Mouse (Mus musculus) liver, postnatal 0 days (tissue): Measurements from ENCODE around the gene Adamts4. TPM values are rescaled to one million over a fixed set of nuclear protein-coding genes. Genes with fewer than 3 reads are reported as not detected.
A peak's percentile ranks its signal among the peaks of the same experiment; 100 is the strongest.

Experiments used
- ATAC-seq: fragments of 200-750 bp; cut with Nextera tagmentation; 2 replicates; pipeline ENCODE4 v1.8.0; 2017; ENCODE audit warnings: mild to moderate bottlenecking, moderate library complexity
- DNase-seq: peaks from one replicate; pipeline ENCODE4 v3.0.0-alpha.2; 2016
- H3K27ac ChIP-seq: fragments of 300-500 bp; sonication (generic); 2 replicates; pipeline ENCODE4 v1.5.1; 2014; ENCODE audit warnings: antibody characterized with exemption, moderate library complexity, mild to moderate bottlenecking, low read depth
- H3K27me3 ChIP-seq: fragments of 300-500 bp; sonication (generic); 2 replicates; pipeline ENCODE4 v1.6.1; 2014; ENCODE audit warnings: low read length, control low read depth, mixed read lengths; ENCODE audit not compliant: insufficient read depth
- H3K36me3 ChIP-seq: fragments of 300-500 bp; sonication (generic); replicated peaks from 2 replicates; pipeline ENCODE4 v1.6.1; 2014; ENCODE audit warnings: mild to moderate bottlenecking, control low read depth, low read length, moderate library complexity, mixed read lengths; ENCODE audit not compliant: insufficient read depth
- H3K4me1 ChIP-seq: fragments of 300-500 bp; sonication (generic); 2 replicates; pipeline ENCODE4 v1.6.1; 2014; ENCODE audit warnings: antibody characterized with exemption, mild to moderate bottlenecking, control low read depth; ENCODE audit not compliant: insufficient read depth
- H3K4me2 ChIP-seq: fragments of 300-500 bp; sonication (generic); 2 replicates; pipeline ENCODE4 v1.6.1; 2014; ENCODE audit warnings: low read depth, mild to moderate bottlenecking, low read length, moderate library complexity, mixed read lengths
- H3K4me3 ChIP-seq: fragments of 300-500 bp; sonication (generic); 2 replicates; pipeline ENCODE4 v1.5.1; 2014; ENCODE audit warnings: low read depth, low read length
- H3K9ac ChIP-seq: fragments of 300-500 bp; sonication (generic); replicated peaks from 2 replicates; pipeline ENCODE4 v1.6.1; 2014; ENCODE audit warnings: mild to moderate bottlenecking, moderate library complexity
- H3K9me3 ChIP-seq: fragments of 300-500 bp; sonication (generic); 2 replicates; pipeline ENCODE4 v1.6.1; 2016; ENCODE audit warnings: mild to moderate bottlenecking, control low read depth, low read length, mixed read lengths
- CTCF ChIP-seq: sonication (generic); IDR thresholded peaks from 2 replicates; pipeline ENCODE4 v1.5.1; 2016; ENCODE audit warnings: antibody characterized with exemption, low read depth
- EP300 ChIP-seq: IDR thresholded peaks from 2 replicates; pipeline ENCODE4 v1.6.1; 2016; ENCODE audit warnings: antibody characterized with exemption, low read depth, mild to moderate bottlenecking
- WGBS: fragments of 180-500 bp; shearing (Covaris S2); extraction: QIAGEN DNeasy Blood & Tissue Kit; methylation state at CpG from one replicate; pipeline ENCODE4 v1.1.7; 2014; ENCODE audit not compliant: insufficient replicate concordance; 5-methylcytosine and 5-hydroxymethylcytosine counted together
- polyA plus RNA-seq: library from polyadenylated mRNA; unstranded; fragments of >200 nt; fragmentation: Nextera tagmentation; extraction: Ambion mirVana; gene quantifications from 2 replicates; pipeline ENCODE4 v1.2.1, GENCODE M21; 2015

Gene Adamts4
- polyA plus RNA-seq, 1 experiment from 2014 or later = 0.51 TPM

GRCm38 (mm10) chr1:171212854-171213253 lies 37.4 kb upstream of the Adamts4 start:
- no peak for TF ChIP-seq CTCF
- TF ChIP-seq EP300 = no peak
- Histone ChIP-seq H3K27me3 (no peaks in the 10 kb centered on the region), H3K9me3 (no peaks in the 10 kb centered on the region), H3K27ac (peak overlapping the region; percentile 93), H3K36me3 (no peaks in the 10 kb centered on the region), H3K4me1 (peaks cover 12% of the 10 kb centered on the region), H3K4me2 (0 out of 2 replicates have a peak overlapping the region, but pooled peaks have one; percentile 4), H3K9ac (peak overlapping the region; percentile 16; the same call in 1 of the 2 replicates), H3K4me3 (no peak overlapping the region)
- ATAC-seq (peak; percentile 70), DNase-seq (peak; percentile 41)
- WGBS = 62% methylated on average over 3 of the region's 3 CpGs

GRCm38 (mm10) chr1:171213801-171214496 lies 36.3 kb upstream of the Adamts4 start, which contains the start of gene Nr1i3:
Gene Nr1i3 (plus strand): TSS chr1:171213970.
- H3K27me3 ChIP-seq = no peaks in the 10 kb centered on the region
- peak within 1 kb of the TSS; percentile 63 for H3K4me2 ChIP-seq
- peak; percentile 68 for DNase-seq
- peaks cover 12% of the 10 kb centered on the region for H3K4me1 ChIP-seq
- peak; percentile 92 for ATAC-seq
- peak within 1 kb of the TSS; percentile 55 for H3K9ac ChIP-seq
- no peaks in the 10 kb centered on the region for H3K9me3 ChIP-seq
- H3K36me3 ChIP-seq = peaks cover 8% of the 10 kb centered on the region
- TF ChIP-seq EP300 (peak; percentile 39; the same call in 1 of the 2 replicates), CTCF (no peak)
- peak within 1 kb of the TSS; percentile 93 for H3K27ac ChIP-seq
- WGBS = 71% methylated on average over 10 of the region's 10 CpGs
- peak within 1 kb of the TSS; percentile 34 for H3K4me3 ChIP-seq

GRCm38 (mm10) chr1:171216241-171216955 lies 33.8 kb upstream of the Adamts4 start:
- Histone ChIP-seq H3K4me3 (no peak overlapping the region), H3K27me3 (no peaks in the 10 kb centered on the region), H3K9ac (no peak overlapping the region), H3K4me2 (no peak overlapping the region), H3K4me1 (peaks cover 12% of the 10 kb centered on the region), H3K27ac (no peak overlapping the region), H3K9me3 (no peaks in the 10 kb centered on the region), H3K36me3 (peaks cover 18% of the 10 kb centered on the region)
- DNase-seq (no peak), ATAC-seq (no peak)
- WGBS = 69% methylated on average over 18 of the region's 18 CpGs
- TF ChIP-seq CTCF (no peak), EP300 (no peak)

GRCm38 (mm10) chr1:171220871-171221270 lies 29.4 kb upstream of the Adamts4 start:
- 9% methylated on average over 10 of the region's 10 CpGs for WGBS
- H3K4me2 ChIP-seq = peak overlapping the region; percentile 92
- peak overlapping the region; percentile 52 for H3K9ac ChIP-seq
- H3K9me3 ChIP-seq = no peaks in the 10 kb centered on the region
- peak; percentile 9 for ATAC-seq
- no peaks in the 10 kb centered on the region for H3K27me3 ChIP-seq
- peak overlapping the region; percentile 24; the same call in 1 of the 2 replicates for H3K27ac ChIP-seq
- H3K4me3 ChIP-seq = peak overlapping the region; percentile 66
- peaks cover 18% of the 10 kb centered on the region for H3K36me3 ChIP-seq
- peaks cover 24% of the 10 kb centered on the region for H3K4me1 ChIP-seq
- TF ChIP-seq EP300 (no peak), CTCF (peak; percentile 94)
- peak; percentile 90 for DNase-seq

- 9% methylated on average over 22 of the region's 22 CpGs for WGBS
- DNase-seq = peak; percentile 22
Observed at GRCm38 (mm10) chr1:171221281-171222193, 28.7 kb upstream of the Adamts4 start.

More at GRCm38 (mm10) chr1:171221281-171222193, 28.7 kb upstream of the Adamts4 start:
- no peaks in the 10 kb centered on the region for H3K9me3 ChIP-seq
- peak overlapping the region; percentile 92 for H3K4me2 ChIP-seq
- H3K27me3 ChIP-seq = no peaks in the 10 kb centered on the region
- H3K27ac ChIP-seq = peak overlapping the region; percentile 49
- H3K4me3 ChIP-seq = peak overlapping the region; percentile 66
- H3K9ac ChIP-seq = peak overlapping the region; percentile 52
- no peak for ATAC-seq
- TF ChIP-seq EP300 = no peak
- TF ChIP-seq CTCF = no peak
- peaks cover 18% of the 10 kb centered on the region for H3K36me3 ChIP-seq
- peaks cover 19% of the 10 kb centered on the region for H3K4me1 ChIP-seq
